Mouse (Mus musculus) right cerebral cortex, postnatal 36 days (tissue): ENCODE data around the gene Naa35.

Source experiments
- DNase-seq, 2 experiments: peaks; one replicate each; pipeline ENCODE4 v3.0.0; 2022; ENCODE audit warnings: low spot score in 2 of 2, mixed read lengths in 1 of 2

Gene Naa35

DNA sequence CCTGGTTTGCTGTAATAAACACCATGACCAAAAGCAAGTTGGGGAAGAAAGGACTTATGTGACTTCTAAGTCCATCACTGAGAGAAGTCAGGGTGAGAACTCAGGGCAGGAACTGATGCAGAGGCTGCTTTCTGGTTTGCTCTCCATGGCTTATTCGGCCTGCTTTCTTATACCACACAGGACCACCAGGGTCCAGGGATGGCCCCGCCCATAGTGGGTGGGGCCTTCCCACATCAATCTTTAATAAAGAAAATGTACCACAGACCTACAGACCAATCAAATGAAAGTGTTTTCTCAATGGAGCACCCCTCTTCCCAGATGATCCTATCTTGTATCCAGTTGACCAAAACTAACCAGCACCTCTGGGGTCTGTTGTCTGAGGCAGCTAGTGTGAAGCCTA, 86.5 kb downstream of the Naa35 start:
- no peak for DNase-seq

DNA sequence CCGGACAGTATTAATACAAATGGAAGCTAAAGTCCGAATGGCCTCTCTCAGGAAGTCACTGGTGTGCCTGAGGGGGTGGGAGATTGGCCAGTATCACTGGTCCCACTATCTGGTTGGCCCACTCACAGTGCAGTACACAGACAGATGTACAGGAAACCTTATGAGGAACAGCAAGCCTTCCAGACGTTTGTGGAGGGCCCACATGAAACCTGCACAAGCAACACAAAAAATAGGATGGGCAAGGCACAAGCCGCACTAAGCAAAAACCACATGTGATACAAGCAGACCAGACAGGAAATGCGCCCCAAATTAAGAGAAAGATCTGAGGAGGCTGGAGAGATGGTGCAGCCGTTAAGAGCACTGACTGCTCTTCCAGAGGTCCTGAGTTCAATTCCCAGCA, 87.2 kb downstream of the Naa35 start:
- no peak for DNase-seq

DNA sequence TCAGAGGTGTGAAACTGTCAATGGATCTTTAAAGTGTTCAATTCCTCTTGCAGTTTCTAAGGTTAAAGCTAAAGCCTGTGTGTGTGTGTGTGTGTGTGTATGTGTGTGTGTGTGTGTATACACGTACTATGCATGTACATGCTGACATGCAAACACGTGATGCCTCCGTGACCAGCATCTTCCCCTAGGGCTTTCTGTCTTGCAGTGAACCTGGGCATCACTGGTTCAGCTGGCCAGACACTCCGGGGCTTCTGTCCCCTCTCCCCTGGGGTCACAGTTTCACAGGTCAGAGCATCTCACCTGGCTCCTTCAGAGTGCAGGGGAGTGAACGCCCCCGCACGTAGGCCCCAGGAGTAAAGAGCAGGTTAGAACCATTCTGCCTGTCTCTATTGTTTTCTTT, 88.5 kb downstream of the Naa35 start:
- DNase-seq: no peak

DNA sequence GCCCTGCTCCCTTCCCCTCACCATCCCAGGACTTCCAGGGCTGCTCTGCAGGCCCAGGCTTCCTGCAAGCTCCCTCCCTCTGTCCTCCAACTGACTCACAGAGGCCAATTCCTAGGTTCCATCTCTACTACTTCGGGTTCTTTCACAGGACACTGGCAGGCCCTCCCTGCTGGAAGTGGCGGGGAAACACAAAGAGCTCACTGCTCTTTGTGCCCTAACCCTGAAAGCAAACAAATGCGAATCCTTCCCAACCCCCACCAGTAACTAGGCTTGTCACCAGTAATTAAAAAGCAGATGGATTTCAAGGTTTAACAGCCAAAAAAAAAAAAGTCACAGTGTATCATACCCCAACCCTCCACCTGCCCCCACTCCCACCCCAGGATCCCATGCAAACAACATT, 89.2 kb downstream of the Naa35 start:
- no peak for DNase-seq

DNA sequence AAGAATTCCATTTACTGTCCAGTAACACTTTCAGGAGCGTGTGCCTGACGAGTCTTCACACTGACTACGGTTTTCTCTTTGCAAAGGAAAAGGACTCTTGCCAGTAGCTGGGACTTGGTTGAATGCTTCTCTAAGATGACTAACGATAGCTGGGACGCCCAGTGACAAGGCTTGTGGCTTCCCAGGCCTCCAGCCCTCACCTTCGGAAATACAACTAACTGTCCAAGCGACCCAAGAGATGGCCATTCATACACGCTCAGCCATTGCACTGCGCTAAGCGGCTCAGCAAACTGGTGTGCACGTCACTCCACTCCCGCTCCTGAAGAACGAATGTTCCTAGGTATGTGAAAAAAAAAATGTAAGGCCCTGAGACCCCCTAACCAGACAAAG, 89.7 kb downstream of the Naa35 start:
- no peak for DNase-seq

DNA sequence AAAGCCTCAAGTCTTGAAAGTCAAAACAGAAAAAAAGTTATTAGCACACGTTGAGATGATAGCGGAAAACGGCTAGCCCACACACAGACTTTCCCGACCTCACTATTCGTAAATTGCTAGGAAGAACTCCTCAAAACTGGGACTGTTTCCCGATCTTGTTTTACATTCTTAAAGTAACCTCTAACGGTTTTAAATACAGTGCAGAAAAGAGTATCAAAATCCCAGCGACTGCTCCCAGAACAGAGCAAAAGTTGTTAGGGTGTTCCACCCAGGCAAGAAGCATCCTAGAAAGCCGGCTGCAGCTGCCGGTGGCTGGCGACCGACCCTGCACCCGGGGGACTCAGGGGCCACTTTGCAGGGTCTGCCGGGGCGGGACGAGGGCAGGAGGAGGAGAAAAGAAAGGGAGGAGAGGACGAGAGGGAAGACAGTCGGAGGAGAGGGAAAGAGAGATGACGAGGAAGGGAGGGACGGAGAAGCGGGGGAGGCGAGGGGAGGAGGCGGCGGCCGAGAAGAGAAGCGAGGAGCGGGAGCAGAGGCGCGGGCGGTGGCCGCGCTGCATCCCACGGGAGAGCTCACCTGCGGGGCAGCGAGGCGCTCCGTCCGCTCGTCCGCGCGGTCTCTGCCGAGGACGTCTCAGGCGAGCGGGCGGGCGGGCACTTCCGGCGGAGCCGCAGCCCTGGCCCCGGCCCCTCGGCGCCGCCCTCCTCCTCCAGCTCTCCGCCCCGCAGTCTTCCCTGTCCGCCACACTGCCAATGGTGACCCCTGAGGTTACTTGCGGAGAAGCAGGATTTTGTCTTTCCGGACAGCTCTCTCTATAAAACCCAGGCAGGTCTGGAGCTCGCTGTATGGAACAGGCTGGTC, 90.3 kb downstream of the Naa35 start, which contains the start of gene Golm1:
TSS of gene Golm1 (minus strand) at position 661 of the 861 bp plus-strand sequence.
- peak in 1 of 2 experiments; percentile 27 for DNase-seq

DNA sequence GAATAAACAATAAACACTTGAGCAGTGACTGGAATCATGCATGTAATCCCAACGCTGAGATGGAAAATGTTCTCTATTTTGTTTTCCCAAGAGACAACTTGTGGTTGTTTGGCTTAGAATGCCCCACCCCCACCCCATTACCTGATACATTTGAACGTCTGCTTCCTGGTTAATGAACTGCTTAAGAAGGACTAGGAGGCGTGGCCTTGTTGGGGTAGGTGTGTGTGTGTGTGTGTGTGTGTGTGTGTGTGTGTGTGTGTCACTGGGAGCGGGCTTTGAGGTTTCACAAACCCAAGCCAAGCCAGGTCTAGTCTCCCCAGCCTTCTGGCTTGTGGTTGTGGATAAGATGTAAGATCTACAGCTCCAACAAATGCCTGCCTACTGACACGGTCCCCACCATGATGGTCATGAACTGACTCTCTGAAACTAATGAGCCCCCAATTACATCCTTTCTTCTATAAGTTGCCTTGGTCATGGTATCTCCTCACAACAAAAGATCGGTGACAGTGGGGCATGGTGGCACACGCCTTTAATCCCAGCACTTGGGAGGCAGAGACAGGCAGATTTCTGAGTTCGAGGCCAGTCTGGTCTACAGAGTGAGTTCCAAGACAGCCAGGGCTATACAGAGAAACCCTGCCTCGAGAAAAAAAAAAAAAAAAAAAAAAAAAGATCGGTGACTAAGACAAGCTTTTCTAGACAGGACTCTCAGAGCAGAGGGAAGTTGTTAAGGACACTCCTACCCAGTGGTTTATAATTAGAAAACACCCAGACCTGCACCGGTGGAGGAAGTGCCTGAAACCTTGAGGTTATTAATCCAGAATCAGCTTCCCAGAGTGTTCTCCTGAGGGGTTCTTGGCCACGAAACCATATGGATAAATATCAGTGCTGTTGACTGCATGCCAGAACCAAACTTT, 91.5 kb downstream of the Naa35 start:
- DNase-seq: no peak

DNA sequence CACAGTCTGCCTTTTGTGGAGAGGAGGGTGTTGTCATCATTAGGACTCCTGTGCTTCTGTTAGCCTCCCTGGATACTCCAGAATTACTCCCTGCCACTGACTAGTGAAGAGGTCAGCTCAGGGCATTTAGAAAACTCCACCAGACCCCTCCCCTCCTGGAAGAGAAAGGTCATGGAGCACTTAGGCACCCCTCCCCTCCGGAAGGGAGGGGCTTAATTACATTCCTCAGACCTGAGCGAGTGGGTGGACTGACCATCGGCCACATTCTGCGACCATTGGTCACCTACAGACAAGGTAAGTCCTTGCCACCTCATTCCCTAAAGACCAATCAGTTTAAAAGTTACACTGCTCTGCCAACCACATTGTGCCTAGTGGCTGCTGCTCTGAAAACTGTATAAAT, 94.2 kb downstream of the Naa35 start:
- DNase-seq: no peak

DNA sequence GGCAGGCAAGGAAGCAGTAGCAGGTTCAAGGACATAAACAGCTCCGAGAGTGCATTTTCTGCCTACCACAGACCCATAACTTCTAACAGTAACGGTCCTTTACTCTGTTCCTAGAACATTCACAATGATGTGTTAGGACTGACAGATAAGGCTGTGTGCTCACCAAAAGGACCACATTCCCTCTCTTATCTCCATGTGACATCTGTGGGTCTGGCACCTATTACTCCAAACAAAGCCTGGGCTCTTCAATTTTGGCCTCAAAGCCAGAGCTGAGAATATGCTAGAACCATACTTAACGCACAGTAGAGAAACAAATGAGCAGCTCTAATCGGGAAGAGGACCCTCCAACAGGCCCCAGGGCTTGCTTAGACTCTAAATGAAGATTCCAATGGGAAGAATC, 94.8 kb downstream of the Naa35 start:
- DNase-seq: no peak

DNA sequence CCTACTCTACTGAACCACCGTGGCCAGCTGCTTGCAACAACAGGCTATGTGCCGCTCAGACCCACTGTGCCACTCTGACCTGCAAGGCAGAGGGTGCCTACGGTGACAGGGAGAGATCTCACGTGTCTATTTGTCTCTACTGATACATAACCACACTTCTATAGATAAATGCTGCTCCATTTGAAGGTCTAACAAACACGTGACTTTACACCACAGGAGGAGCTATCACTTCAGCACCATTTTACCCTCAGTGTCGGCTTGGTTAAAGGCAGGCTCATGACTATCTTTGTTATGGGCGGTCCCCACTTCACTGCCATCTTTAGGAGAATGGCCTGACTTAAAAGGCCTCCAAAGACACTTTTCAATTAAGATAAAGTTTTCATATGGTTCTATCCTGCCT, 97.6 kb downstream of the Naa35 start:
- DNase-seq: no peak

DNA sequence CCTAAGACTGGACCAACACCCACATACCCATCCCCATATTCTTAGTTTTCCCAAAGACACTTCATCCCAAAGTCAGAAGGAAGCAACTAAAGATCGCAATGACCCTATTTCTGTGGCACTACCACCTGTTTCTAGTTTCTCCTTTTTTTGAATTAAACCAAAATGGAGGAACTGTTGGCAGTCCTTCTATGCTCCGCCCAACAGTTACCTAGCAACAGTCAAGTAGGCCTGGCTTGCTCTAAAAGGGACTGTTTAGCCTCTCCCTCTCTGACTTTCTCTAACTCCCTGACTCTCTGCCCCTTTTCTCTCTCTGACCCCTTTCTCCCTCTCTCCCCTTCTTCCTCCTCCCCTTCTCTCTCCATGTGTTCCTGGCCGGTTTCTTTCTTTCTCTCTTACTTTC, 100.2 kb downstream of the Naa35 start:
- DNase-seq: no peak
